Mouse (Mus musculus): ENCODE data around the gene Izumo1. TPM values are rescaled to one million over a fixed set of nuclear protein-coding genes. Genes with fewer than 3 reads are reported as not detected.

Gene Izumo1
- polyA plus RNA-seq, 1 experiment from 2014 or later, result 0.27 TPM

GRCm38 (mm10) chr7:45637710-45638109 is 16.1 kb downstream of the Izumo1 start:
- no peak overlapping the region for H3K9ac ChIP-seq (ENCODE audit: low read length)
- peaks cover 6% of the 10 kb centered on the region; the same call in 1 of the 2 replicates for H3K36me3 ChIP-seq (ENCODE audit: control insufficient read depth, insufficient read depth, low read length)
- H3K27me3 ChIP-seq (replicated peaks; ENCODE audit: control insufficient read depth, insufficient read depth, low read length), result 0 out of 2 replicates have a peak, but pooled peaks cover 2% of the 10 kb centered on the region
- peak overlapping the region; percentile 58 for H3K4me2 ChIP-seq (ENCODE audit: low read length)
- DNase-seq (ENCODE audit: low spot score), result no peak
- H3K9me3 ChIP-seq (ENCODE audit: control insufficient read depth, low read length), result no peaks in the 10 kb centered on the region
- no peak overlapping the region for H3K4me3 ChIP-seq (ENCODE audit: low read depth, low read length)
- H3K27ac ChIP-seq (ENCODE audit: low read depth), result no peak overlapping the region
- WGBS, result 94% methylated on average over 6 of the region's 6 CpGs
- ATAC-seq (replicated peaks; ENCODE audit: low FRiP score, low TSS enrichment, low read depth), result no peak
- peaks cover 29% of the 10 kb centered on the region for H3K4me1 ChIP-seq (replicated peaks; ENCODE audit: control insufficient read depth, insufficient read depth, low read length)

- Histone ChIP-seq H3K4me3 (ENCODE audit: low read depth, low read length) (peak overlapping the region; percentile 25), H3K9ac (ENCODE audit: low read length) (peak overlapping the region; percentile 29; the same call in 1 of the 2 replicates), H3K9me3 (ENCODE audit: control insufficient read depth, low read length) (no peaks in the 10 kb centered on the region), H3K36me3 (ENCODE audit: control insufficient read depth, insufficient read depth, low read length) (peaks cover 6% of the 10 kb centered on the region; the same call in 1 of the 2 replicates), H3K4me2 (ENCODE audit: low read length) (peak overlapping the region; percentile 58), H3K27ac (ENCODE audit: low read depth) (no peak overlapping the region), H3K4me1 (replicated peaks; ENCODE audit: control insufficient read depth, insufficient read depth, low read length) (peaks cover 33% of the 10 kb centered on the region), H3K27me3 (replicated peaks; ENCODE audit: control insufficient read depth, insufficient read depth, low read length) (no peaks in the 10 kb centered on the region)
- peak; percentile 91 for DNase-seq (ENCODE audit: low spot score)
- ATAC-seq (replicated peaks; ENCODE audit: low FRiP score, low TSS enrichment, low read depth), result peak; percentile 85
- 19% methylated on average over 29 of the region's 29 CpGs for WGBS
These were observed 17.2 kb downstream of the Izumo1 start for GRCm38 (mm10) chr7:45638623-45639401.

GRCm38 (mm10) chr7:45639561-45640027 is 18.0 kb downstream of the Izumo1 start, which contains the start of gene Mamstr:
Mamstr (plus strand) TSS chr7:45639977.
- Histone ChIP-seq H3K36me3 (ENCODE audit: control insufficient read depth, insufficient read depth, low read length) (peaks cover 6% of the 10 kb centered on the region; the same call in 1 of the 2 replicates), H3K4me2 (ENCODE audit: low read length) (no peak within 1 kb of the TSS), H3K9ac (ENCODE audit: low read length) (no peak within 1 kb of the TSS), H3K27ac (ENCODE audit: low read depth) (no peak within 1 kb of the TSS), H3K4me1 (replicated peaks; ENCODE audit: control insufficient read depth, insufficient read depth, low read length) (peaks cover 36% of the 10 kb centered on the region), H3K9me3 (ENCODE audit: control insufficient read depth, low read length) (no peaks in the 10 kb centered on the region), H3K4me3 (ENCODE audit: low read depth, low read length) (no peak within 1 kb of the TSS), H3K27me3 (replicated peaks; ENCODE audit: control insufficient read depth, insufficient read depth, low read length) (no peaks in the 10 kb centered on the region)
- ATAC-seq (replicated peaks; ENCODE audit: low FRiP score, low TSS enrichment, low read depth), result no peak
- 33% methylated on average over 19 of the region's 19 CpGs for WGBS
- no peak for DNase-seq (ENCODE audit: low spot score)

- peaks cover 6% of the 10 kb centered on the region; the same call in 1 of the 2 replicates for H3K36me3 ChIP-seq (ENCODE audit: control insufficient read depth, insufficient read depth, low read length)
- no peak overlapping the region for H3K9ac ChIP-seq (ENCODE audit: low read length)
- no peaks in the 10 kb centered on the region for H3K9me3 ChIP-seq (ENCODE audit: control insufficient read depth, low read length)
- H3K4me2 ChIP-seq (ENCODE audit: low read length), result no peak overlapping the region
- 80% methylated on average over 19 of the region's 19 CpGs for WGBS
- DNase-seq (ENCODE audit: low spot score) (no peak), ATAC-seq (replicated peaks; ENCODE audit: low FRiP score, low TSS enrichment, low read depth) (no peak)
- H3K27ac ChIP-seq (ENCODE audit: low read depth), result no peak overlapping the region
- no peak overlapping the region for H3K4me3 ChIP-seq (ENCODE audit: low read depth, low read length)
- no peaks in the 10 kb centered on the region for H3K27me3 ChIP-seq (replicated peaks; ENCODE audit: control insufficient read depth, insufficient read depth, low read length)
- peaks cover 37% of the 10 kb centered on the region for H3K4me1 ChIP-seq (replicated peaks; ENCODE audit: control insufficient read depth, insufficient read depth, low read length)
These were observed 18.8 kb downstream of the Izumo1 start for GRCm38 (mm10) chr7:45640191-45640957.

DNA sequence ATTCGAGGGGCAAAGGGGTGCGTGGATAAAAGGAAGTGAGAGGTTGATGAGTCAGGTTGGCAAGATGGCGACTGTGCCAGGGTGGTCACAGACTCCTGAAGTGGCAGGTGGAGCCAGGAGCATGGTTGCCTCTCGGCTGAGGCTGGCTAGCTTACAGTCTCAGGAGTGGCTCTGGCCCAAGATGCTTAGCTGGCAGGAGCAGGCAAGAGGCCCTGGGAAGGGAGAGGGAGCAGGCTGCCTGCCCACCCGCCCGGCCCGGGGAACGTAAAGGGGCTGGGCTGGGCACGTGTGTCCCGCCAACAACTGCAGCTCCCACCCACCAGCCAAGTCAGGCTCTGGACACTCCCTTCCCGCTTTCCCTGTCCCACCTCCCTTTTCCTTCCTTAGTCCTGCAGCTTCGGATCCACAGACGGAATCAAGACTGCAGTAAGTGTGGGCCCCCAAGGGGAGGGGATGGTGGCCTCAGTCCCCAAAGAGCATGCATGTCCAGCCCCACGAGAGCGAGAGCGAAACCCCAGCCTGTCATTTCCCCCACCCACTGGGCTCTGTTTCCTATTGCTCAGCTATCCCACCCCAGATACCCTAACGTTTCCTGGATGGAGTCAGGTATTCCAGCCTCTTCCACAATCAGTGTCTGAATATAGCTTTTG is 19.9 kb downstream of the Izumo1 start:
- Histone ChIP-seq H3K4me1 (replicated peaks; ENCODE audit: control insufficient read depth, insufficient read depth, low read length) (peaks cover 37% of the 10 kb centered on the region), H3K36me3 (ENCODE audit: control insufficient read depth, insufficient read depth, low read length) (peaks cover 6% of the 10 kb centered on the region; the same call in 1 of the 2 replicates), H3K27ac (ENCODE audit: low read depth) (peak overlapping the region; percentile 22; the same call in 1 of the 2 replicates), H3K4me3 (ENCODE audit: low read depth, low read length) (peak overlapping the region; percentile 18), H3K9me3 (ENCODE audit: control insufficient read depth, low read length) (no peaks in the 10 kb centered on the region), H3K27me3 (replicated peaks; ENCODE audit: control insufficient read depth, insufficient read depth, low read length) (no peaks in the 10 kb centered on the region), H3K9ac (ENCODE audit: low read length) (peak overlapping the region; percentile 16; the same call in 1 of the 2 replicates), H3K4me2 (ENCODE audit: low read length) (peak overlapping the region; percentile 79)
- no peak for DNase-seq (ENCODE audit: low spot score)
- WGBS, result 43% methylated on average over 17 of the region's 17 CpGs
- no peak for ATAC-seq (replicated peaks; ENCODE audit: low FRiP score, low TSS enrichment, low read depth)

DNA sequence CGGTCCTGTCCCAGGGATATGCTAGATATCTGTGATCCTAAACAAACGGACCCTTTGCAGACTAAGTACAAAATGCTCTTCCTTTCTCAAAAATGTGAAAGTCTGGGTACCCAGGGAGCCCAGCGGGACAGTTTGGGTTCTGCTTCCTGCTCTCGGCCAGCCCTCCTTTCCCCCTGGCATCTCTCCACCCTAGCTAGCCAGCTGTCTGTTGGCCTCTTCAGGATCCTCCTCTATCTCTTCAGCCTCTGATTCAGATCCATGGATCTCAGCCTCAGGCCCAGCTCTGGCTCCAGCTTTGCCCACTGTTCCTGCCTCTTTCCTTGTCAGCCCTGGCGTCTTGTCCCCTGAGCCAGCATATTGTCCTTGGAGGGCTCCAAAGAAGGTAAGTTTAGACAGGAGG is 20.5 kb downstream of the Izumo1 start:
- H3K4me1 ChIP-seq (replicated peaks; ENCODE audit: control insufficient read depth, insufficient read depth, low read length), result peaks cover 37% of the 10 kb centered on the region
- H3K4me2 ChIP-seq (ENCODE audit: low read length), result peak overlapping the region; percentile 79
- H3K9ac ChIP-seq (ENCODE audit: low read length), result no peak overlapping the region; the same call in 1 of the 2 replicates
- H3K27me3 ChIP-seq (replicated peaks; ENCODE audit: control insufficient read depth, insufficient read depth, low read length), result no peaks in the 10 kb centered on the region
- whole genome bisulfite sequencing, result 81% methylated on average over 5 of the region's 5 CpGs
- no peak for ATAC-seq (replicated peaks; ENCODE audit: low FRiP score, low TSS enrichment, low read depth)
- no peak for DNase-seq (ENCODE audit: low spot score)
- no peaks in the 10 kb centered on the region for H3K9me3 ChIP-seq (ENCODE audit: control insufficient read depth, low read length)
- peak overlapping the region; percentile 22; the same call in 1 of the 2 replicates for H3K27ac ChIP-seq (ENCODE audit: low read depth)
- peak overlapping the region; percentile 31 for H3K4me3 ChIP-seq (ENCODE audit: low read depth, low read length)
- H3K36me3 ChIP-seq (ENCODE audit: control insufficient read depth, insufficient read depth, low read length), result peaks cover 2% of the 10 kb centered on the region; the same call in 1 of the 2 replicates

DNA sequence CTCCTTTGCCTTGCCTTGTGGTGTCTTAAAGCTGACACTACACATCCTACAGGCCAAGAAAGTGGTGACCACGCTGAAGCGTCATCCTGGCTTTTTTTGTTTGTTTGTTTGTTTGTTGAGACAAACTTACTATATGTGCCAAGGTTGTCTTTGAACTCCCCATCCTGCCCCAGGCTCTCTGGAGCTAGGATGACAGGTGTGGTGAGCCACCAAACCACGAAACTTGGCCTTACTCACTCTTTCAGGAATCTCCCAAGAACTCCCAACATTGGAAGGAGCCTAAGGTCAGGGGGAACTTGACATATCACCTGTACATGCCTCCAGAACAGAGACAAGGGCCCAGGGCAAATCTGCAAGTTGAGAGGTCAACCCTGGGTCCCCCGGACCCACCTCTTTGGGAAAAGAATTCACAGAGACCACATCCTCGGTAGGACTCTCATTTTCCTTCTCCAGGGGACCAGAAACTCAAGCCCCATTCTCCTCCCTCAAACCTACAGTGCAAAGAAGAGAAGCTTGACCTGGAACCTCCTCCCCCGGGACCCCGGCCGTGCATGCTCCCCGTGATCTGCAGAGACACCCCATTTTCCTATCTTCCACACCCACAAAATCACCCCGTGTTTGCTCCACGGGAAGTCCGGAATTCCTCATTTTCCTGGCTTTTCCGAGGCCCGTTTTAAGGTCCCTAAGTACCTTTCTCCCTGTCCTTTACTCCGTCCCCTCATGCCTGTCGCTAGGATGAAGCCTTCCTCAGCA is 21.1 kb downstream of the Izumo1 start:
- Histone ChIP-seq H3K4me1 (replicated peaks; ENCODE audit: control insufficient read depth, insufficient read depth, low read length) (peaks cover 37% of the 10 kb centered on the region), H3K9me3 (ENCODE audit: control insufficient read depth, low read length) (no peaks in the 10 kb centered on the region), H3K27ac (ENCODE audit: low read depth) (peak overlapping the region; percentile 85), H3K4me3 (ENCODE audit: low read depth, low read length) (peak overlapping the region; percentile 31), H3K27me3 (replicated peaks; ENCODE audit: control insufficient read depth, insufficient read depth, low read length) (no peaks in the 10 kb centered on the region), H3K36me3 (ENCODE audit: control insufficient read depth, insufficient read depth, low read length) (no peaks in the 10 kb centered on the region), H3K4me2 (ENCODE audit: low read length) (peak overlapping the region; percentile 79), H3K9ac (ENCODE audit: low read length) (peak overlapping the region; percentile 62)
- DNase-seq (ENCODE audit: low spot score) (no peak), ATAC-seq (replicated peaks; ENCODE audit: low FRiP score, low TSS enrichment, low read depth) (no peak)
- 37% methylated on average over 16 of the region's 16 CpGs for WGBS
